Mouse (Mus musculus): Measurements from ENCODE around the gene Psmc1. TPM values are rescaled to one million over a fixed set of nuclear protein-coding genes. Genes with fewer than 3 reads are reported as not detected.

Gene Psmc1
- polyA plus RNA-seq, 1 experiment from 2014 or later = 155 TPM

- no peak overlapping the region for H3K9ac ChIP-seq (ENCODE audit: low read depth, low read length)
- H3K27me3 ChIP-seq (replicated peaks; ENCODE audit: control insufficient read depth, insufficient read depth, low read length) = no peaks in the 10 kb centered on the region
- 63% methylated on average over 4 of the region's 4 CpGs for WGBS
- TF ChIP-seq CTCF (IDR thresholded peaks at IDR 0.05; ENCODE audit: low read depth) = no peak
- ATAC-seq = no peak
- H3K36me3 ChIP-seq (ENCODE audit: control insufficient read depth, insufficient read depth) = no peaks in the 10 kb centered on the region
- H3K27ac ChIP-seq (ENCODE audit: low read depth, low read length) = no peak overlapping the region
- H3K9me3 ChIP-seq (ENCODE audit: control insufficient read depth) = no peaks in the 10 kb centered on the region
- no peaks in the 10 kb centered on the region for H3K4me1 ChIP-seq (replicated peaks; ENCODE audit: control insufficient read depth, insufficient read depth, low read length)
- H3K4me2 ChIP-seq (replicated peaks; ENCODE audit: low read depth) = no peak overlapping the region
- H3K4me3 ChIP-seq (ENCODE audit: low read depth, low read length) = no peak overlapping the region
Measured at GRCm38 (mm10) chr12:100073201-100073672, 36.7 kb upstream of the Psmc1 start.

- no peak for TF ChIP-seq CTCF (IDR thresholded peaks at IDR 0.05; ENCODE audit: low read depth)
- Histone ChIP-seq H3K27ac (ENCODE audit: low read depth, low read length) (no peak overlapping the region), H3K4me2 (replicated peaks; ENCODE audit: low read depth) (no peak overlapping the region), H3K36me3 (ENCODE audit: control insufficient read depth, insufficient read depth) (no peaks in the 10 kb centered on the region), H3K4me1 (replicated peaks; ENCODE audit: control insufficient read depth, insufficient read depth, low read length) (no peaks in the 10 kb centered on the region), H3K9me3 (ENCODE audit: control insufficient read depth) (no peaks in the 10 kb centered on the region), H3K4me3 (ENCODE audit: low read depth, low read length) (no peak overlapping the region), H3K27me3 (replicated peaks; ENCODE audit: control insufficient read depth, insufficient read depth, low read length) (no peaks in the 10 kb centered on the region), H3K9ac (ENCODE audit: low read depth, low read length) (no peak overlapping the region)
- no peak for ATAC-seq
- WGBS = 42% methylated on average over 4 of the region's 4 CpGs
Measured at GRCm38 (mm10) chr12:100075715-100076114, 34.2 kb upstream of the Psmc1 start.

- no peak for TF ChIP-seq CTCF (IDR thresholded peaks at IDR 0.05; ENCODE audit: low read depth)
- Histone ChIP-seq H3K36me3 (ENCODE audit: control insufficient read depth, insufficient read depth) (no peaks in the 10 kb centered on the region), H3K4me2 (replicated peaks; ENCODE audit: low read depth) (no peak overlapping the region), H3K27ac (ENCODE audit: low read depth, low read length) (no peak overlapping the region), H3K27me3 (replicated peaks; ENCODE audit: control insufficient read depth, insufficient read depth, low read length) (no peaks in the 10 kb centered on the region), H3K4me1 (replicated peaks; ENCODE audit: control insufficient read depth, insufficient read depth, low read length) (no peaks in the 10 kb centered on the region), H3K4me3 (ENCODE audit: low read depth, low read length) (no peak overlapping the region), H3K9ac (ENCODE audit: low read depth, low read length) (no peak overlapping the region), H3K9me3 (ENCODE audit: control insufficient read depth) (no peaks in the 10 kb centered on the region)
- no peak for ATAC-seq
- 77% methylated on average over 8 of the region's 8 CpGs for WGBS
Measured at GRCm38 (mm10) chr12:100079636-100080286, 30.2 kb upstream of the Psmc1 start.

- Histone ChIP-seq H3K4me3 (ENCODE audit: low read depth, low read length) (no peak overlapping the region), H3K27ac (ENCODE audit: low read depth, low read length) (no peak overlapping the region), H3K4me2 (replicated peaks; ENCODE audit: low read depth) (no peak overlapping the region), H3K27me3 (replicated peaks; ENCODE audit: control insufficient read depth, insufficient read depth, low read length) (no peaks in the 10 kb centered on the region), H3K9me3 (ENCODE audit: control insufficient read depth) (no peaks in the 10 kb centered on the region), H3K36me3 (ENCODE audit: control insufficient read depth, insufficient read depth) (no peaks in the 10 kb centered on the region), H3K9ac (ENCODE audit: low read depth, low read length) (no peak overlapping the region), H3K4me1 (replicated peaks; ENCODE audit: control insufficient read depth, insufficient read depth, low read length) (no peaks in the 10 kb centered on the region)
- ATAC-seq = no peak
- WGBS = 83% methylated on average over 3 of the region's 3 CpGs
- no peak for TF ChIP-seq CTCF (IDR thresholded peaks at IDR 0.05; ENCODE audit: low read depth)
Measured at GRCm38 (mm10) chr12:100088026-100088425, 21.9 kb upstream of the Psmc1 start.

GRCm38 (mm10) chr12:100089265-100089664, 20.7 kb upstream of the Psmc1 start:
- 80% methylated on average over 5 of the region's 5 CpGs for WGBS
- ATAC-seq = no peak

GRCm38 (mm10) chr12:100090750-100091149, 19.2 kb upstream of the Psmc1 start:
- TF ChIP-seq CTCF (IDR thresholded peaks at IDR 0.05; ENCODE audit: low read depth) = no peak
- H3K27ac ChIP-seq (ENCODE audit: low read depth, low read length) = no peak overlapping the region
- H3K27me3 ChIP-seq (replicated peaks; ENCODE audit: control insufficient read depth, insufficient read depth, low read length) = no peaks in the 10 kb centered on the region
- no peak overlapping the region for H3K9ac ChIP-seq (ENCODE audit: low read depth, low read length)
- H3K36me3 ChIP-seq (ENCODE audit: control insufficient read depth, insufficient read depth) = no peaks in the 10 kb centered on the region
- no peaks in the 10 kb centered on the region for H3K9me3 ChIP-seq (ENCODE audit: control insufficient read depth)
- WGBS = 84% methylated on average over 4 of the region's 4 CpGs
- no peaks in the 10 kb centered on the region for H3K4me1 ChIP-seq (replicated peaks; ENCODE audit: control insufficient read depth, insufficient read depth, low read length)
- no peak overlapping the region for H3K4me3 ChIP-seq (ENCODE audit: low read depth, low read length)
- no peak overlapping the region for H3K4me2 ChIP-seq (replicated peaks; ENCODE audit: low read depth)
- no peak for ATAC-seq

More at GRCm38 (mm10) chr12:100089265-100089664, 20.7 kb upstream of the Psmc1 start:
- Histone ChIP-seq H3K27ac (ENCODE audit: low read depth, low read length) (no peak overlapping the region), H3K9me3 (ENCODE audit: control insufficient read depth) (no peaks in the 10 kb centered on the region), H3K4me2 (replicated peaks; ENCODE audit: low read depth) (no peak overlapping the region), H3K36me3 (ENCODE audit: control insufficient read depth, insufficient read depth) (no peaks in the 10 kb centered on the region), H3K4me3 (ENCODE audit: low read depth, low read length) (no peak overlapping the region), H3K4me1 (replicated peaks; ENCODE audit: control insufficient read depth, insufficient read depth, low read length) (no peaks in the 10 kb centered on the region), H3K9ac (ENCODE audit: low read depth, low read length) (no peak overlapping the region), H3K27me3 (replicated peaks; ENCODE audit: control insufficient read depth, insufficient read depth, low read length) (no peaks in the 10 kb centered on the region)
- TF ChIP-seq CTCF (IDR thresholded peaks at IDR 0.05; ENCODE audit: low read depth) = no peak

All from intestine, postnatal 0 days (tissue).